Mouse (Mus musculus): ENCODE measurements at regions not wholly inside any gene's neighbourhood (a gene's known extent, or its start where the extent isn't known, plus 50 kb on each side); places are given as distances from the start of the nearest gene placed in this dataset.
"Not testable (repeated sequence)": the region's sequence is repeated elsewhere in the genome, so short reads cannot be mapped to it uniquely, and the experiment has no call there.

- DNase-seq (ENCODE audit: low read depth, low spot score): no peak
Measured at GRCm38 (mm10) chr11:27105920-27106319, 512.1 kb upstream of the Vrk2 start.

- DNase-seq (ENCODE audit: low read depth, low spot score): no peak
Measured at GRCm38 (mm10) chr11:27102906-27103305, 509.1 kb upstream of the Vrk2 start.

- peak; percentile 55 for DNase-seq (ENCODE audit: low read depth, low spot score)
Measured at GRCm38 (mm10) chr11:27102045-27102444, 508.2 kb upstream of the Vrk2 start.

GRCm38 (mm10) chr11:27096615-27097014 lies 502.8 kb upstream of the Vrk2 start:
- DNase-seq (ENCODE audit: low read depth, low spot score): no peak

- not testable (repeated sequence) for DNase-seq (ENCODE audit: low read depth, low spot score)
Measured at GRCm38 (mm10) chr11:27095460-27095859, 501.7 kb upstream of the Vrk2 start.

- no peak for DNase-seq (ENCODE audit: low read depth, low spot score)
Measured at GRCm38 (mm10) chr11:27086516-27086915, 492.7 kb upstream of the Vrk2 start.

- peak; percentile 12 for DNase-seq (ENCODE audit: low read depth, low spot score)
Measured at GRCm38 (mm10) chr11:27081188-27081587, 487.4 kb upstream of the Vrk2 start.

GRCm38 (mm10) chr11:27070381-27070780 lies 476.6 kb upstream of the Vrk2 start:
- DNase-seq (ENCODE audit: low read depth, low spot score): no peak

GRCm38 (mm10) chr11:27027243-27027852 lies 433.5 kb upstream of the Vrk2 start:
- peak; percentile 5 for DNase-seq (ENCODE audit: low read depth, low spot score)

- no peak for DNase-seq (ENCODE audit: low read depth, low spot score)
Measured at GRCm38 (mm10) chr11:27025500-27025899, 431.7 kb upstream of the Vrk2 start.

GRCm38 (mm10) chr11:26996292-26997099 lies 402.7 kb upstream of the Vrk2 start:
- DNase-seq (ENCODE audit: low read depth, low spot score): peak; percentile 52

- no peak for DNase-seq (ENCODE audit: low read depth, low spot score)
Measured at GRCm38 (mm10) chr11:26981216-26981615, 387.4 kb upstream of the Vrk2 start.

GRCm38 (mm10) chr11:26972533-26973081 lies 378.8 kb upstream of the Vrk2 start:
- no peak for DNase-seq (ENCODE audit: low read depth, low spot score)

- DNase-seq (ENCODE audit: low read depth, low spot score): no peak
Measured at GRCm38 (mm10) chr11:26971161-26971560, 377.4 kb upstream of the Vrk2 start.

GRCm38 (mm10) chr11:26967427-26967826 lies 373.6 kb upstream of the Vrk2 start:
- DNase-seq (ENCODE audit: low read depth, low spot score): no peak

GRCm38 (mm10) chr11:26962928-26963667 lies 369.3 kb upstream of the Vrk2 start:
- DNase-seq (ENCODE audit: low read depth, low spot score): peak; percentile 66

GRCm38 (mm10) chr11:26962040-26962927 lies 368.5 kb upstream of the Vrk2 start:
- DNase-seq (ENCODE audit: low read depth, low spot score): peak; percentile 61

GRCm38 (mm10) chr11:26961336-26961980 lies 367.7 kb upstream of the Vrk2 start:
- peak; percentile 84 for DNase-seq (ENCODE audit: low read depth, low spot score)

- no peak for DNase-seq (ENCODE audit: low read depth, low spot score)
Measured at GRCm38 (mm10) chr11:26956153-26956552, 362.4 kb upstream of the Vrk2 start.

- DNase-seq (ENCODE audit: low read depth, low spot score): no peak
Measured at GRCm38 (mm10) chr11:26931766-26932165, 338.0 kb upstream of the Vrk2 start.

- DNase-seq (ENCODE audit: low read depth, low spot score): no peak
Measured at GRCm38 (mm10) chr11:26907099-26907498, 313.3 kb upstream of the Vrk2 start.
